Mouse (Mus musculus): ENCODE measurements around the gene Alkbh1.
"Not testable (repeated sequence)": the region's sequence is repeated elsewhere in the genome, so short reads cannot be mapped to it uniquely, and the experiment has no call there.

The Alkbh1 gene

GRCm38 (mm10) chr12:87443700-87444122 lies at the start of gene Alkbh1, which contains the start of gene Slirp:
Gene Alkbh1, minus strand, starts transcription at chr12:87444017.
Gene Slirp, plus strand, starts transcription at chr12:87443896.
- DNase-seq (ENCODE audit: low spot score in 2 of 2): peak; percentile 93 to 97

- DNase-seq (ENCODE audit: low spot score in 2 of 2): not testable (repeated sequence)
Observed at GRCm38 (mm10) chr12:87488683-87489082, 44.9 kb upstream of the Alkbh1 start.

- DNase-seq (ENCODE audit: low spot score in 2 of 2): not testable (repeated sequence)
Observed at GRCm38 (mm10) chr12:87482482-87482881, 38.7 kb upstream of the Alkbh1 start.

GRCm38 (mm10) chr12:87474756-87475155 lies 30.9 kb upstream of the Alkbh1 start:
- DNase-seq (ENCODE audit: low spot score in 2 of 2): no peak

- peak; percentile 96 to 97 for DNase-seq (ENCODE audit: low spot score in 2 of 2)
Observed at GRCm38 (mm10) chr12:87471964-87472786, 28.4 kb upstream of the Alkbh1 start, which contains the start of gene Snw1. Gene Snw1, minus strand, starts transcription at chr12:87472274.

- DNase-seq (ENCODE audit: low spot score in 2 of 2): peak; percentile 23 to 35
Observed at GRCm38 (mm10) chr12:87471421-87471963, 27.7 kb upstream of the Alkbh1 start.

GRCm38 (mm10) chr12:87470263-87471136 lies 26.7 kb upstream of the Alkbh1 start:
- DNase-seq (ENCODE audit: low spot score in 2 of 2): no peak

GRCm38 (mm10) chr12:87464678-87465297 lies 21.0 kb upstream of the Alkbh1 start:
- DNase-seq (ENCODE audit: low spot score in 2 of 2): no peak

GRCm38 (mm10) chr12:87449456-87449855 lies 5.6 kb upstream of the Alkbh1 start:
- DNase-seq (ENCODE audit: low spot score in 2 of 2): no peak

GRCm38 (mm10) chr12:87444211-87444610 lies 394 bp upstream of the Alkbh1 start:
- DNase-seq (ENCODE audit: low spot score in 2 of 2): no peak

- DNase-seq (ENCODE audit: low spot score in 2 of 2): no peak
Observed at GRCm38 (mm10) chr12:87443115-87443699, 610 bp downstream of the Alkbh1 start.

GRCm38 (mm10) chr12:87442177-87443114 lies 1.4 kb downstream of the Alkbh1 start:
- no peak for DNase-seq (ENCODE audit: low spot score in 2 of 2)

GRCm38 (mm10) chr12:87428885-87429284 lies 14.9 kb downstream of the Alkbh1 start:
- DNase-seq (ENCODE audit: low spot score in 2 of 2): no peak

- DNase-seq (ENCODE audit: low spot score in 2 of 2): no peak
Observed at GRCm38 (mm10) chr12:87428295-87428694, 15.5 kb downstream of the Alkbh1 start.

GRCm38 (mm10) chr12:87426354-87427031 lies 17.3 kb downstream of the Alkbh1 start:
- no peak for DNase-seq (ENCODE audit: low spot score in 2 of 2)

- DNase-seq (ENCODE audit: low spot score in 2 of 2): no peak
Observed at GRCm38 (mm10) chr12:87424516-87424915, 19.3 kb downstream of the Alkbh1 start.

- no peak for DNase-seq (ENCODE audit: low spot score in 2 of 2)
Observed at GRCm38 (mm10) chr12:87423700-87424099, 20.1 kb downstream of the Alkbh1 start.

- no peak for DNase-seq (ENCODE audit: low spot score in 2 of 2)
Observed at GRCm38 (mm10) chr12:87421708-87422507, 21.9 kb downstream of the Alkbh1 start.
